Mouse (Mus musculus): ENCODE results near the gene Sstr4.

- TF ChIP-seq CHD2 (IDR thresholded peaks at IDR 0.05; ENCODE audit: low read length) (no peak), POLR2A (IDR thresholded peaks at IDR 0.05; ENCODE audit: control insufficient read depth in 1 of 2, insufficient read depth in 1 of 2, low read depth in 1 of 2, low read length in 2 of 2, poor library complexity in 1 of 2) (no peak), EP300 (IDR thresholded peaks at IDR 0.05; ENCODE audit: low read depth in 1 of 2, low read length in 2 of 2) (no peak), GATA1 (IDR thresholded peaks at IDR 0.05; ENCODE audit: low read depth, low read length) (no peak), MAZ (IDR thresholded peaks at IDR 0.05; ENCODE audit: low read depth, low read length) (no peak), TBP (IDR thresholded peaks at IDR 0.05; ENCODE audit: low read depth, low read length) (no peak), NELFE (IDR thresholded peaks at IDR 0.05; ENCODE audit: low read depth, low read length) (no peak)
These were observed 15.2 kb upstream of the Sstr4 start for GRCm38 (mm10) chr2:148379899-148380413.

Measured in MEL (cell line).